Mouse (Mus musculus) kidney, adult 2 months (tissue): Measurements from ENCODE around the gene Stx7.

ENCODE experiments used
- CTCF ChIP-seq: fragments of 200-500 bp; conservative IDR thresholded peaks from 2 replicates; pipeline ENCODE4 v1.5.1; 2011; ENCODE audit warnings: low read depth, mild to moderate bottlenecking, control low read depth, low read length, moderate library complexity, mixed read lengths; ENCODE audit not compliant: insufficient read depth, insufficient read length
- POLR2A ChIP-seq: fragments of 200-500 bp; IDR thresholded peaks from one replicate; pipeline ENCODE4 v1.6.1; 2011; ENCODE audit warnings: low read depth, low read length, control low read depth

GRCm38 (mm10) chr10:24210075-24210474 lies 61.0 kb downstream of the Stx7 start:
- TF ChIP-seq CTCF (no peak), POLR2A (no peak)
